Mouse (Mus musculus) limb, embryonic 10.5 days (tissue): Measurements from ENCODE around the gene Gsk3b. TPM values are rescaled to one million over a fixed set of nuclear protein-coding genes. Genes with fewer than 3 reads are reported as not detected.
A peak's percentile ranks its signal among the peaks of the same experiment; 100 is the strongest.

ENCODE experiments used
- DNase-seq: peaks from one replicate; pipeline ENCODE4 v3.0.0-alpha.2; 2017; ENCODE audit warnings: low spot score
- H3K27ac ChIP-seq: fragments of 300-500 bp; sonication (generic); 2 replicates; pipeline ENCODE4 v1.5.1; 2016; ENCODE audit warnings: mild to moderate bottlenecking
- H3K27me3 ChIP-seq: fragments of 300-500 bp; sonication (generic); 2 replicates; pipeline ENCODE4 v1.6.1; 2016; ENCODE audit warnings: low read depth, mild to moderate bottlenecking; ENCODE audit not compliant: poor library complexity, severe bottlenecking
- H3K36me3 ChIP-seq: fragments of 300-500 bp; sonication (generic); 2 replicates; pipeline ENCODE4 v1.6.1; 2016; ENCODE audit warnings: mild to moderate bottlenecking, moderate library complexity
- H3K4me1 ChIP-seq: fragments of 300-500 bp; sonication (generic); 2 replicates; pipeline ENCODE4 v1.6.1; 2016
- H3K4me3 ChIP-seq: fragments of 300-500 bp; sonication (generic); 2 replicates; pipeline ENCODE4 v1.5.1; 2016; ENCODE audit warnings: mild to moderate bottlenecking, moderate library complexity
- H3K9me3 ChIP-seq: fragments of 300-500 bp; sonication (generic); replicated peaks from 2 replicates; pipeline ENCODE4 v1.6.1; 2016; ENCODE audit warnings: mild to moderate bottlenecking
- WGBS: fragments of 180-500 bp; shearing (Covaris S2); methylation state at CpG from one replicate; pipeline ENCODE4 v1.1.7; 2016; 5-methylcytosine and 5-hydroxymethylcytosine counted together
- polyA plus RNA-seq: library from polyadenylated mRNA; unstranded; fragments of >200 nt; fragmentation: Nextera tagmentation; extraction: Ambion mirVana; gene quantifications from 2 replicates; pipeline ENCODE4 v1.2.1, GENCODE M21; 2016

Gsk3b gene
- polyA plus RNA-seq, 1 experiment from 2014 or later: 59.4 TPM

DNA sequence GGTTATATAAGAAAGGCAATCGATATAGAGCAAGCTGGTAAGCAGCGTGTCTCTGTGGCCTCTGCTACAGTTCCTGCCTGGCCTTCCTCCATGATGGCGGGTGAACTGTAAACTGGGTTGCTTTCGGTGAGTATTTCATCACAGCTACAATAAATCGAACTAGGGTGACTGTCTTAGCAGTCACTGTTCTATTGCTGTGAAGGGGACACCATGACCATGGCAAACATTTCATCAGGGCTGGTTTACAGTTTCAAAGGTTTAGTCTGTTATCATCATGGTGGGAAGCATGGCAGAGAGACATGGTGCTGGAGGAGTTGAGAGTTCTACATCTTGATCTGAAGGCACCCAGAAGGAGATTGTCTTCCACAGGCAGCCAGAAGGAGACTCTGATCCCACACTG is 191.0 kb downstream of the Gsk3b start:
- WGBS: 92% methylated on average over 5 of the region's 5 CpGs
- H3K27me3 ChIP-seq: no peaks in the 10 kb centered on the region
- H3K4me3 ChIP-seq: no peak overlapping the region
- H3K27ac ChIP-seq: no peak overlapping the region
- DNase-seq: no peak
- H3K9me3 ChIP-seq: no peaks in the 10 kb centered on the region
- H3K4me1 ChIP-seq: no peaks in the 10 kb centered on the region
- H3K36me3 ChIP-seq: no peaks in the 10 kb centered on the region

DNA sequence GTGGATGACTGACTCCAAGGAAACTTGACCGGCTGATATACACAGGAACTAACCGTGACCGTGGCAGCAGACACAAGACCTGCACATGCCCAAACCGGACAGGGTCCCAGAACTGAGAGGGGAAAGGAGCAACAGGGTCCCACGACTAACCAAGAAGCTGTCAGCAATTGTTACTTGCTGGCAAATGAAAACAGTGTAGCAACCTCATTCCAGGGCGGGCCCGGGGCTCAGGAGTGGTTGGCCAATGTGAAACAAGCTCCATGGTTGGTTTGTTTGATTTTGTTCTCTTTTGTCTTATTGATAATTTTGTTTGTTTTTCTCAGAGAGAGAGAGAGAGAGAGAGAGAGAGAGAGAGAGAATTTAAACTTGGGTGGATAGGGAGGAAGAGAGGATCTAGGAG is 192.2 kb downstream of the Gsk3b start:
- no peak overlapping the region for H3K4me3 ChIP-seq
- WGBS: 89% methylated on average over 7 of the region's 7 CpGs
- no peak for DNase-seq

DNA sequence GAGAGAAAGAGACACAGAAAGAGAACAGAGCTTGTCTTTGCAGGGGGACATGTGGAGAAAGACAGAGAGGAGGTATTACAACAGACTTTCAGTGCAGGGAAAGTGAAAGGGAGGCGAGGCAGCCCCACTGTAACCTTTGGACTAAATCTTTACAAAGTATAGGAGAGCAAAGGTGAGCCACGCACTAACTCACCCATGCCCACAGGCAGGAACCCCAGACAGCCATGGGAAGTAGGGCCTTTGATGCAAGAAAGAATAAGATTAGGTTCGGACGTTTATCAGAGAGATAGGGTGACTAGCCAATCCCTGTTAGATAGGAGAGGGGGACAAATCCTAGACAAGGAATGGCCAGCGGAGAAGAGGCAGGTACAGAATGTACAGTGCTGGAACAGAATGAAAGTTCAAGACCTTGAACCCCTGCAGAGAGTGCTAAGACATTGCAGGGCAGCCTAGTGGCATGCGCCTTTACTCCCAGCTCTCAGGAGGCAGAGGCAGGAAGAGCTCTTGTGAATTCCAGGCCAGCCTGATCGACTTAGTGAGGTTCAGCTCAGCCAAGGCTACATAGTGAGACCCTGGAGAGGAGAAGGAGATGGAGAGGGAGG is 193.9 kb downstream of the Gsk3b start:
- Histone ChIP-seq H3K4me3 (no peak overlapping the region), H3K27me3 (no peaks in the 10 kb centered on the region), H3K4me1 (no peaks in the 10 kb centered on the region), H3K9me3 (no peaks in the 10 kb centered on the region), H3K36me3 (no peaks in the 10 kb centered on the region), H3K27ac (no peak overlapping the region)
- no peak for DNase-seq
- WGBS: 88% methylated on average over 7 of the region's 7 CpGs

More for the DNA sequence above, 192.2 kb downstream of the Gsk3b start:
- H3K27ac ChIP-seq: no peak overlapping the region
- H3K36me3 ChIP-seq: no peaks in the 10 kb centered on the region
- no peaks in the 10 kb centered on the region for H3K9me3 ChIP-seq
- H3K27me3 ChIP-seq: no peaks in the 10 kb centered on the region
- H3K4me1 ChIP-seq: no peaks in the 10 kb centered on the region

DNA sequence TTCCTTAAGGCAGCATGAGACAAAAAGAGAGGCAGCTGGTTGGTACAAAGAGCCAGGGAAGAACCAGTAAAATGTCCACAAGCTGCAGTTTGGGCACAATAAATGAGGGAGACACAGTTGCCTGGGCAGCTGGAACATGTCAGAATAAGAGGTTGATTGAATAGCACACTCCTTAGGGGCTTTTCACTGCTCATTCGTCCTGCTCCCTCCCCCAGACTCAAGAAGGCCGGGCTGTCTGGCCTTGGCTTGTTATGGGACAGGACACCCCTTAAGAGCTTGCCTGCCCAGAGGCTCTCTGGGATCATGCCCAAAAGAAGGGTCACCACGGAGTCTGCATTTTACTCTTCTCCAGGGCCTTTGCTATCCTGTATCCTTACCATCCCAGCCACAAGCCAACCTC is 194.5 kb downstream of the Gsk3b start:
- Histone ChIP-seq H3K36me3 (no peaks in the 10 kb centered on the region), H3K4me3 (no peak overlapping the region), H3K9me3 (no peaks in the 10 kb centered on the region), H3K4me1 (peaks cover 6% of the 10 kb centered on the region), H3K27me3 (no peaks in the 10 kb centered on the region), H3K27ac (no peak overlapping the region)
- no peak for DNase-seq
- WGBS: 42% methylated on average over 3 of the region's 3 CpGs

DNA sequence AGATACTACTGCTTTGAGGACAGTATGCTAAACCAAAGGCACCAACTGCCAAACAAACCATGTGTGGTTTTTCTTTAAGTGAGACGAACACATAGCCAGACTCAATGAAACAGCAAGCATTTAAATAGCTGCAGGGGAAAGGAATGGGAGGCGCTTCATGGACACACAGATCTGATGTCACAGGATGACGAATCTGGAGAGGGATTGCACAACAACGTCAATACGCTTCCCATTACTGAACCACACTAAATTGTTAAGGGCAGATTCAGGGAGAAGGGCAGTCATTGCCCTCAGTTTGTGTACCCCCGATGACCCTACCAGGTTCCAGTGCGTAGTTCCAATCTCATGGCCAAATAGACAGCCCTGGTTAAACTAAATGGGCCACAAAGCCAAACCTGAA is 197.0 kb downstream of the Gsk3b start:
- no peak overlapping the region for H3K27ac ChIP-seq
- H3K9me3 ChIP-seq: no peaks in the 10 kb centered on the region
- no peaks in the 10 kb centered on the region for H3K36me3 ChIP-seq
- 80% methylated on average over 7 of the region's 7 CpGs for WGBS
- H3K4me3 ChIP-seq: no peak overlapping the region
- H3K4me1 ChIP-seq: peaks cover 16% of the 10 kb centered on the region
- DNase-seq: no peak
- no peaks in the 10 kb centered on the region for H3K27me3 ChIP-seq

DNA sequence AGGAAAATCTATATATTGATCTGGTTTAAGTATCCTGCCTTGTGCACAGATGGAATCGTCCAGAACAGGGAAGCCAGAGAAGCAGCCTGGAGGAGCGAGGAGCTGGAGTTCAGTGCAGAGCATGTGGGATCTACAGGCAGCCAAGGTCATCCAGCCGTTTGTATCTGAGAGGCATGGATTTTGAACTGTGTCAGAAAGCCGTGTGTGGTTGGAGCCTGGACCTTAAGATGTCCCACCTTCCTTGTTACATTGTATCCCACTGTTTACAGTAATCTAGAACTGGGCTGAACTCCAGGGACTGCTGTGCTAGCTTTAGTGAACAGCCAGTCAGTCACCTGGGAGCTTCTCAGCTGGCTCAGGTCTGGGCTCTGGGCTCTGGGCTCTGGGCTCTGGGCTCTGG is 197.7 kb downstream of the Gsk3b start:
- Histone ChIP-seq H3K4me1 (peaks cover 16% of the 10 kb centered on the region), H3K27me3 (no peaks in the 10 kb centered on the region), H3K4me3 (no peak overlapping the region), H3K36me3 (no peaks in the 10 kb centered on the region), H3K27ac (no peak overlapping the region), H3K9me3 (no peaks in the 10 kb centered on the region)
- no peak for DNase-seq
- 77% methylated on average over 4 of the region's 4 CpGs for WGBS

DNA sequence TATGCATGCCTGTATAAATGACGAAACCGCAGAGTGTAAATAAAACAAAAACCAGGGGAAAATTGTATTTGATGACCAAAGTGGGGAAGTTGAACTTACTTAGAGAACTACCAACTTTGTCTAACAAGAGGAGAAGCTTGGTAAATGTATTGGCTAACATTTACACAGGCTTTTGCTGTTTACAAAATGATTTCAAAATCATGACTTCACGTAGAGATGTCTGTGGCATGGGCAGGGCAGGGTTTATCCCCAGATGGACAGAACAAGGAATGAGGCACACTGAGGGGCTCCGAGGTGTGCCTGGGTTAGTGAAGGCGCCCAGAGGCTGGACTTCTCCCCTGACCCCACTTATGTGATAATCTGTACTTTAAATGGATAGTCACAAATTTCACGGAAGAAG is 198.6 kb downstream of the Gsk3b start:
- Histone ChIP-seq H3K27ac (no peak overlapping the region), H3K9me3 (no peaks in the 10 kb centered on the region), H3K36me3 (no peaks in the 10 kb centered on the region), H3K4me3 (no peak overlapping the region), H3K27me3 (no peaks in the 10 kb centered on the region), H3K4me1 (peaks cover 16% of the 10 kb centered on the region)
- 78% methylated on average over 6 of the region's 6 CpGs for WGBS
- no peak for DNase-seq

DNA sequence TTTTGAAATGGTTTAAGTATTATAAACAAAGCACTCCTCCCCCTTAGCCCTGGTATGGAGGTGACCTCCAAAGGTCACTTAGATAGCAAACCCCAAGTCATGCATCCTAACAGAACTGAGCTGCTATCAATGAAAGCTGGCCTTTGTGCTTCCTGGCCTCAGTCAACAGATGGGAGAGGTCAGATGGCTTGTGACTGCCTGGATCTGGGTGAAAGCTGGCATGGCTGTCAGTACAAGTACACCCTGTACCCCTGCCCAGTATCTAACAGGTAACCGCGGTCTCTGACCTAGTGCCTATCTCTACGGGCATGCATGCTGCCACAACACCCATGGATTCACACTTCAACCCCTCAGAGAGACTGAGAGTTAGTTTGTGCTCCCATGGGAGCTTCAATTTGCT is 199.0 kb downstream of the Gsk3b start:
- Histone ChIP-seq H3K27me3 (no peaks in the 10 kb centered on the region), H3K4me1 (peaks cover 16% of the 10 kb centered on the region), H3K27ac (0 out of 2 replicates have a peak overlapping the region, but pooled peaks have one; percentile 23), H3K4me3 (no peak overlapping the region), H3K36me3 (no peaks in the 10 kb centered on the region), H3K9me3 (no peaks in the 10 kb centered on the region)
- WGBS: 89% methylated on average over 3 of the region's 3 CpGs
- DNase-seq: no peak

DNA sequence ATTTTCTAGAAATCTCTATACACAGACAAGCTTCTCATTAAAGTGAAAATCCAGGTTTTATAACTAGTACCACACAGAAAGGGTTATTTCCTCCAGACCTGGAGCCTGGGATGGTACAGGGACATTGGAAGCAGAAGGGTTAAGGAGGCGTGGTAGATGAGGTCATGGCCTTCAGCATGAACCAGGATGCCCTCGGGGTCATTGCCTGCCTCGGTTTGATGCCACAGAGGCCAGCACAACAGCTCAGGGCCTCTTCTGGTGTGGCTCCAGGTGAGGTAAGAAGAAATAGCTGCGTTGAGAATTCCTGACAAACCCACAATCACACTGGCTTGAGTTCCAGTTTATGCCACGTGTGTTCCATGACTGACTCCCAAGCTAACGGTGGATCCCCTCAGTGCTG is 200.1 kb downstream of the Gsk3b start:
- Histone ChIP-seq H3K4me3 (no peak overlapping the region), H3K4me1 (peaks cover 16% of the 10 kb centered on the region), H3K27me3 (no peaks in the 10 kb centered on the region), H3K36me3 (no peaks in the 10 kb centered on the region), H3K9me3 (no peaks in the 10 kb centered on the region), H3K27ac (no peak overlapping the region; the same call in 1 of the 2 replicates)
- DNase-seq: no peak
- WGBS: 22% methylated on average over 6 of the region's 6 CpGs

DNA sequence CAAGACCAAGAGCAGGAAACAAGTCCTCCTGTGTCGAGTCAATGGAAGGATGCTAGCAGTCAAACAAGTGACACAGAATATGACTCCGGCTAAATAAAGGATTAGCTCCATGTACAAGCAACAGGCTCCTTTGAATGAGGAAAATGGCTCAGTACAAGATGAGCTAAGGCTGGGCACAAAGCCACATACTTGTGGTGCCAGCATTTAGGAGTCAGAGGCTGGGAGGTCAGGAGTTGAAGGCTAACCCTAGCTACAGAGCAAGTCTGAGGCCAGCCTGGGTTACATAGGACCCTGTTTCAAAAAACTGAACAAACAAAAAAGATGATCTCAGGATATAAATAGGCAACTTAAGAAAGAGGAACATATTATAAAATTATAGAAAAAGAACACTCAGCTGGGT is 201.3 kb downstream of the Gsk3b start:
- Histone ChIP-seq H3K9me3 (no peaks in the 10 kb centered on the region), H3K4me1 (peaks cover 16% of the 10 kb centered on the region), H3K27ac (no peak overlapping the region), H3K27me3 (no peaks in the 10 kb centered on the region), H3K4me3 (no peak overlapping the region), H3K36me3 (no peaks in the 10 kb centered on the region)
- DNase-seq: no peak
- WGBS: 88% methylated on average over 2 of the region's 2 CpGs

DNA sequence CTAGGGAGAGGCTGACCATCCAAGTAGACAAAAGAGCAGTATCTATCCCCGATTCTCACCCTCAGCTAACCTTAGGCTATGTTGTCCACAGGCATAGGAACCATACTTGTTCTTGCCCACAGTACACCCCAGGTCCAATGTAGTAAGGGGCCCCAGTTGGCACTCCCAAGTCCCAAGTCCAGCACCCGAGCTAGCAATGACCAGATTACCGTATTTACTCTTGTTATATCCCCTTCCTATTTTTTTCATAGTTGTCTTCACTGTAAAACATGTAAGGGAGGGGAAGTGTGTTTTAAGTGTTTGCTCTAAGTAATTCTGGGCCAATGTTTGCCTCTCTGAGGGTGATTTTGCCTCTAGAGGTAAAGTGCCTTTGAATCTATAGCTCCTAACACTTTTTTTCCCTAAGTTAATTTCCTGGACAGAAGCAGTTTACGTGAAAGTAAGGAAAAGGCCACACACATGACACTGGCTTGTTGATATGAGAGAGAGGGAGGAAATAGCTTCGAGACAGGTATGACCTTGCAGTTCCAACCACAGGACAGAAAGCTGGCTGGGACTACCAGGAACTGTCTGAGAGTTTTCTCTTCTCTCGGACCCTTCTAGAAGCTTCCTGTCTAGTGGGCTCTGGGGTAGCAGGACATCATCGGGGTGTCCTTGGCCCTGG is 206.0 kb downstream of the Gsk3b start, which contains the start of gene Nr1i2:
Gene Nr1i2 (minus strand): TSS at position 140 of the 664 bp plus-strand sequence.
- 81% methylated on average over 7 of the region's 7 CpGs for WGBS
- Histone ChIP-seq H3K4me3 (no peak within 1 kb of the TSS), H3K27me3 (no peaks in the 10 kb centered on the region), H3K27ac (no peak within 1 kb of the TSS), H3K36me3 (no peaks in the 10 kb centered on the region), H3K9me3 (no peaks in the 10 kb centered on the region), H3K4me1 (no peaks in the 10 kb centered on the region)
- no peak for DNase-seq

DNA sequence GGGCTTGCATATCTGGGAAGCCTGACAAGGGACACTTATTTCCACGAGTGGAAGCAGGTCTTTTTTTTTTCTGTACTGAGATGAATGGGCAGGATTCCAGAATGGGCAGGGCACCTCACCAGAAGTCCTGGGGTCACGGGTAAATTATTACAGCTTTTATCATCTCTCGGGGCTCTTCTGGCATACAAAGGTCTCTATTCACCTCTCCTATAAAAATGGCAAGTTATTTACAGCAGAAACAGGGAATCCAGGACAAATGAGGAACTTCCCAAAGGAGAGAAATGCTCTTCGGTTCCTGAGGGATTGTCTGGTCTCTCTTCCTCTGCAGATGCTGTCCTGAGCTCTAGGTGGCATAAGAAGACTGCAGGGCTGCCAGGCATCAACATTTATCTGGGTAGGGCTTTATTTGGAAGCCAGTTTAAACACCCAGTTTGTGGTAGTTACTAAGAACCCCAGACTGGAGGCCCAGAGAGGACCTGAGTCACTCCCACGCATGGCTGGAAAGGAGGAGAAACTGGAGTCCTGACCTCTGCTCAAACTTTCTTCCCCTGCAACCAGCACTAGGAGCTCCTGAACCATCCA is 206.6 kb downstream of the Gsk3b start:
- 61% methylated on average over 5 of the region's 5 CpGs for WGBS
- Histone ChIP-seq H3K4me1 (no peaks in the 10 kb centered on the region), H3K4me3 (no peak overlapping the region), H3K9me3 (no peaks in the 10 kb centered on the region), H3K27ac (no peak overlapping the region), H3K27me3 (no peaks in the 10 kb centered on the region), H3K36me3 (no peaks in the 10 kb centered on the region)
- DNase-seq: no peak
